Mouse (Mus musculus): ENCODE results near the gene Dcst2.

GRCm38 (mm10) chr3:89395419-89395805 lies 33.6 kb downstream of the Dcst2 start:
- TF ChIP-seq ZC3H11A (IDR thresholded peaks at IDR 0.05; ENCODE audit: borderline replicate concordance, low read depth, low read length): no peak
- TF ChIP-seq CHD2 (IDR thresholded peaks at IDR 0.05; ENCODE audit: low read depth, low read length): no peak
- TF ChIP-seq HCFC1 (IDR thresholded peaks at IDR 0.05; ENCODE audit: borderline replicate concordance, insufficient read depth, low read length): no peak
- TF ChIP-seq ZNF384 (IDR thresholded peaks at IDR 0.05; ENCODE audit: low read depth, low read length): no peak
- no peak for TF ChIP-seq MAFK (IDR thresholded peaks at IDR 0.05; ENCODE audit: insufficient read depth, low read depth, low read length)

Measured in ES-E14 (cell line).